Mouse (Mus musculus): Measurements from ENCODE around the gene P2ry12.

The P2ry12 gene

DNA sequence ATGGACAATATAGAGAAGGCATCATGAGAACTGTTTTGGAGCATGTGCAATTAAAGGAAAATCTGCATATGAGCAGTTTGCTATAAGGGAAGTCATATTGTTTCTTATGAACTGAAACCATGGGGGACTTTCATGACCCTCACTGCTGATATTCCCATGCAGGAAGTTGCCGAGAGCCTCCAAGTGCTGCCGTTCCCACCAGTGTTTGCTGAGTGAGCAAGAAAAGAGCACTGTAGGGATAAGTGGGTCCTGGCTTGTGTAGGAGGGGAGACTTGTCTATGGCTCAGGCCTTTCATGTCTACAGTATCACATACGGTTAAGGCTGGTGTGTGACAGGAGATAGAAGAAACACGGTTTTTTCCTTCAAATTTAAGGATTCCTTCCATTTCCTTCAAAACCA is 77.0 kb downstream of the P2ry12 start:
- no peak for DNase-seq (ENCODE audit: low spot score in 2 of 2)

DNA sequence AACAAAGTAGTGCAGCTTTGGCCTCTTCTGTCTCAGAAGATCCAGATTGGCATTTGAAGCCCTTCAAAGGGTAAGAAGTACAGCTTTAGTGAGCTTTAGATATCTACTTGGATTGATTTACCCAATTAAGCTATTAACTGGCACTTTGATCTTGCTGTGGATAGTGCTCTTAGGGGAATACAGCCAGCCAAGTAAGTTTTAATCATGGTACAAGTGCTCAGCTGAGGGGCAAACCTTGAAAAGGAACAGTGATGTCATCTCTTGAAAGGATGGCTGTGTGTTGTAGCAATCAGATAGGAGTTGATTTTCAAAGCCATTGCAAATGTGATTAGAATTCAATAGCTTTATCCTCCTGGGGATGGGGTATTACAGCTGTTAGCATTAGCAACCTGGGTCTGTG is 80.5 kb downstream of the P2ry12 start:
- DNase-seq (ENCODE audit: low spot score in 2 of 2) = no peak

DNA sequence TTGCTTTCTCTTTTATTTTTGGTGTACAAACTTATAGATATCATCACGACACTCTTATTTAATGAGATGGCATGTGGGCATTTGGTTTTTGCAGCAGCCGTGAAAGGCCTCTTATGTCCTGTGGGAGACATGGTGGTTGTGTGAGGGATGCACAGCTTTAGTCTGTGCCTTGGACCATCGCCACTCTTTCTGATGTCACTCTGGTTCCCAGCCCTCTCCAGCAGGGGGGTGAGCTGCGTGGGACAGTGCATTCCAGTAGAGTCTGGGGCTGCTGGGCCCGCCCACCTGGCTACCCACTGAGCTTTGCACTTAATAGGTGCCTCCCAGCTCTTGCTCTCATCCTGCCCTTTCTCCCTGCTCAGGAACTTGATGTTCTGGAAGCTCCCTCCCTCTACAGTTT is 81.5 kb downstream of the P2ry12 start:
- no peak for DNase-seq (ENCODE audit: low spot score in 2 of 2)

DNA sequence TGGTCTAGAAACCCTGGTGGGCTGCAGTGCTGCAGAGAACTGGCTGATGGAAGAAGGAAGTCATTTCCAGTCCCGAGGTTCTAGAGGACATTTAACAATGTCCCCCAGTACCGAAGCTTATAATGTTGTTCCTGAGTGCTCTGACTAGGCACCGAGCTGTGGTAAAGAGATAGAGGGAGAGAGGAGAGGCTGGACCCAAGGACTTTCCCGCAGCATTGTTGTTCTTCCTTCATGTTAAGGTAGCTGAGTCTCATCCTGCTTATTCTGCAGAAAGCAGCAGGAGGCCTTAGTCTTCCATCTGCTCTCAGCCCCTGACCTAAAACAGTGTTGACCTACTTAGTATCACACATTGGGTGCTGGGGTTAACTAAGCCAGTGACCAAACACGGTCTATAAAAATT is 85.8 kb downstream of the P2ry12 start:
- no peak for DNase-seq (ENCODE audit: low spot score in 2 of 2)

DNA sequence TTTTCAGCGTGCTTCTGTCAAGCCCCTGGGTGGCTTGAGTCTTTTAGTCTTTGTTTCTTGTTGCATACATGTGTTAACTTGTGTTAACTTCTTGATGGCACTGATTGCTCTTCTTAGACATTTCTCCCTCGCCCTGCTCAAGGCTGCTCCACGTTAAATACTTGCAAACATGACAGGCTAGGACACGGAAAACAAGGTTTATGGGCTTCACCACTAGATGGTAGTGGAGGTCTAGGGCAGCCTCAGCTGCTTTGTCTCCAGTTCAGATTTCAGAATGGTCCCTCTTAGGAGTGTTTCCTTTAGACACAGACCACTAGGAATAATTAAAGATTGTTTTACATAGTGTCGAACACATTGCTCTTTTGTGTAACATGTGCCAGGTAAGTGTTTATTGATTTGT is 87.4 kb downstream of the P2ry12 start:
- peak; percentile 46 to 72 for DNase-seq (ENCODE audit: low spot score in 2 of 2)

DNA sequence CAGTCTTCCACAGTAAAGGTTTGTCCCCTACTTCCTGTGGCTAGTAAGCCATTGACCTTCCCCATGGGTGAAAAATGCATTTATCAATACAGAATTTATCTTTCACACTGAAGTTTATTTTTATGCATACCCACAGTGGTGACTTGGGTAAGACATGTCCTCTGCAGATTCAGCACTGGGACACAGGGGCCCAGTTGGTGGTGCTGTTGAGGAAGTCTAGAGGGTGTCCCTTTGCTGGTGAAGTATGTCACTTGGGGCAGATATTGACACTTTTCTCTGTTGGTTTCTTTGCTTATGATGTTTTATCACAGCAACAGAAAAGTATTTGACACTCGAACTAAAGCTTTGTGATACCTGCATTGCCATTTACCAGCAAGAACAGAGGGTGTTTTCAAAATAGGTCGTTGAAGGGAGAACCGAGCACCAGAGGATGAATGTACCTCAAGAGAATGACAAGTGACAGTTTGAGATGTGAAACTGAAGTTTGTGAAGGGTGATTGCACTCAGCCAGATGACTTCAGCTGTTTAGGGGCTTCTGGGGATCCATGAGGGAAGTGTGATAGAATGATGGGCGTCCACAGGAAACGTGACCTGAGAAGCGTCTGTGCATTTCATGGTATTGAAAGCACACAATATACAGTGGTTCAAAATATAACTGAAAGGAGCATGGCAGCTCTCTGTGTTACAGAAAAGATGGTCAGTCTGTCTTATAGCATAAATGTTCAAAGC is 88.1 kb downstream of the P2ry12 start:
- DNase-seq (ENCODE audit: low spot score in 2 of 2) = no peak

DNA sequence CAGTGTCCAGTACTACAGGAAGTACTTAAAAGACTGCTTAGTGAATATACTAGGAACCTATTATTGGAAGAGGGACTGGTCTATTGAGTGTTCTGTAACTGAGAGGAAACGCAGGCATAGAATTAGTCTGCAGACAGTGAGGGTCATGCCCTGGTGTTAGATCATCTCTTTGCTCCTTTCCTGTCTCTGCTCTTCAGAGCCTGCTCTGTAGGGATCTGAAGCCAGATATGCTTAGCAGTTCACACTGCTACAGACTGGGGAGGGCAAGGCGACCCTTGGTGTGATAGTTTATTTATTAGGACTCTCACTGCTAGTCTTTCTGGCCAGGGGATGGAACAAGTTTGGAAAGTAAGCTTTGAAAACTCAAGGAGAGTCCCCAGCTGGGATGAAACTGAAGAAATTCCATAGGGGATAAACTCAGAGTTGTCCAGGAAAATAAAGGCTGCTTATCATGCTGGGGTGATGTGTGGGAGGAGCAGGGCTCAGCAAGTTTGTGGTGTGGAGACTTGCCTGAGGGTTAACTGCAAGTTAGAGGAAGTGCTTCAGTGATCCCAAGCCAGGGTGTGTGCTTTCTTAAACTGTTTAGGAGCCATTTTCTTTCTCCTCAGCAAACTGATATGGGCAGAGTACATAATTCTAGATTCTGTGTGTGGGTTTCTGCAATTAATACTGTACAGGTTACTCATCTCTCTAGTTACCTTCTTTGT is 92.6 kb downstream of the P2ry12 start:
- no peak for DNase-seq (ENCODE audit: low spot score in 2 of 2)

DNA sequence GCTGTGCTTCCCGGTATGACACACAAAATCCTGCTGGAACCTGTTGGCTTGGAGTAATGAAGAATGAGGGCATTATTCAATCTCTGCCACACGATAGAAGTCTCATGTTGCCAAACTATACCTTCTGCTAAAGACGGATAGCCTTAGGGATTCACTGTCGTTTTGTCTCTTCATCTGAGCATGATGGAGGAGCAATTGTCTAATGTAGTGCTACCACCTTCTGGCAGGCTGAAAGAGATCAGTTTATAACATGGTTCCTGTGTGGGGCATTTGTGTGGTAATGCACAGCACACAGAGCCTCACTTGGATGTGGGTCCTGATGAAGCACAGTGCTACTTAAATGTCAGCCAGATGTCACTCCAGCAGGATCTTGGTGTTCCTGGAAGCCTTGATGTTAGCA is 93.5 kb downstream of the P2ry12 start:
- DNase-seq (ENCODE audit: low spot score in 2 of 2) = no peak

DNA sequence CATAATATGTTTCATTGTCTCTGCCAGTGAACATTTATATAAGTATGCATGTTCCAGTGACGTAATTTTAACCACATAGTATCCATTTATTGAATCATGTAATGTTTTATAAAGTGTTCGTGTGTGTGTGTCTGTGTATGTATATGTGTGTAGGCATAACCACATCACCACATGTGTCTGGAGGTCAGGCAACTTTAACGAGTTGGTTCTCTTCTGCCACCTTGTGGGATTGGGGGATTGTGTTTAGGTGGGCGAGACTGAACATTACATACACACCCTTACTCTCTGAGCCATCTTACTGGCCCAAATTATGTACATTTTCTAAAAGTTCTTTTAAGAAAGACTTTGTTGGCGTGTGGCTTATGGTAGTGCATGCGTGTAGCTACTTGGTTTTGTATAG is 94.2 kb downstream of the P2ry12 start:
- no peak for DNase-seq (ENCODE audit: low spot score in 2 of 2)

DNA sequence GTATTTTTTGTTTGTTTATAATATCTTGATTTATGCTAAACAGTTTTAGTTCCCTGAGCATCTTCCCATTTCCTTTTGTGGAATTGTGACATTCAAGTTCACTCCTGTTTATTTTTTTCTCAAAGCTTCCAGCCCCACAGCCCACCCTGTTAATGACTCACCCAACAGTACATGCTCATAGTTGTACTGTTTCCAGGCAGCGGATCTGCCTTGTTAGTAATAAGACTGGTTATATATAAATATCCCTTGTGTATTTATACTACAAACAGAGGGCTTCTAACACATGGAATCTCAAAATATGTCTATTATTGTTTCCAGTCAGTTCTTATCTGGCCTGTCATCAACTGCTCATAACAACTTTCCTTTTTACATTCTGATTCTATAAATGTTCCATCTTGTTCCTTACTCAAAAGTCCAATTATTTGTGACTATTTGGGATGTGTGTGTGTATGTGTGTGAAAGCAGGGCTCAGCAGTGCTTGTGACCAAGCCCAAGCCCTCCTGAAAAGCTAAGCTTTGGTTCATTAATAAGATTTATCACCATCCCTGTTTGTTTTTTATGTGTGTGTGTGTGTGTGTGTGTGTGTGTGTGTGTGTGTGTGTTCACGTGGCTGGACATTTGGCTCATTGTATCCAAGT is 95.1 kb downstream of the P2ry12 start:
- peak in 1 of 2 experiments; percentile 58 for DNase-seq (ENCODE audit: low spot score in 2 of 2)

All from right cerebral cortex, postnatal 10 days (tissue).